Mouse (Mus musculus) embryonic facial prominence, embryonic 14.5 days (tissue): ENCODE measurements at regions not wholly inside any gene's neighbourhood (a gene's known extent, or its start where the extent isn't known, plus 50 kb on each side); places are given as distances from the start of the nearest gene placed in this dataset.

ENCODE experiments used
- ATAC-seq: fragments of 200-750 bp; cut with Nextera tagmentation; 2 replicates; pipeline ENCODE4 v1.8.0; 2017; ENCODE audit warnings: low read depth, moderate number of reproducible peaks, moderate TSS enrichment
- DNase-seq: peaks from one replicate; pipeline ENCODE4 v3.0.0-alpha.2; 2015; ENCODE audit warnings: low spot score
- H3K27ac ChIP-seq: fragments of 300-500 bp; sonication (generic); replicated peaks from 2 replicates; pipeline ENCODE4 v1.5.1; 2014; ENCODE audit warnings: low read depth, mild to moderate bottlenecking, low read length, moderate library complexity
- H3K27me3 ChIP-seq: fragments of 300-500 bp; sonication (generic); replicated peaks from 2 replicates; pipeline ENCODE4 v1.6.1; 2014; ENCODE audit warnings: low read length; ENCODE audit not compliant: control insufficient read depth, insufficient read depth
- H3K36me3 ChIP-seq: fragments of 300-500 bp; sonication (generic); 2 replicates; pipeline ENCODE4 v1.6.1; 2014; ENCODE audit warnings: low read length, mixed read lengths; ENCODE audit not compliant: control insufficient read depth, insufficient read depth
- H3K4me1 ChIP-seq: fragments of 300-500 bp; sonication (generic); 2 replicates; pipeline ENCODE4 v1.6.1; 2014; ENCODE audit warnings: antibody characterized with exemption, low read length; ENCODE audit not compliant: control insufficient read depth, insufficient read depth
- H3K4me2 ChIP-seq: fragments of 300-500 bp; sonication (generic); 2 replicates; pipeline ENCODE4 v1.6.1; 2014; ENCODE audit warnings: low read depth, mild to moderate bottlenecking, low read length, moderate library complexity, mixed read lengths
- H3K4me3 ChIP-seq: fragments of 300-500 bp; sonication (generic); 2 replicates; pipeline ENCODE4 v1.5.1; 2014; ENCODE audit warnings: low read depth, mild to moderate bottlenecking, low read length
- H3K9ac ChIP-seq: fragments of 300-500 bp; sonication (generic); 2 replicates; pipeline ENCODE4 v1.6.1; 2014; ENCODE audit warnings: low read depth, mild to moderate bottlenecking, low read length, moderate library complexity, mixed read lengths
- H3K9me3 ChIP-seq: fragments of 300-500 bp; sonication (generic); 2 replicates; pipeline ENCODE4 v1.6.1; 2016; ENCODE audit warnings: low read length; ENCODE audit not compliant: control insufficient read depth
- WGBS: fragments of 180-500 bp; shearing (Covaris S2); extraction: QIAGEN DNeasy Blood & Tissue Kit; methylation state at CpG from one replicate; pipeline ENCODE4 v1.1.7; 2014; 5-methylcytosine and 5-hydroxymethylcytosine counted together

DNA sequence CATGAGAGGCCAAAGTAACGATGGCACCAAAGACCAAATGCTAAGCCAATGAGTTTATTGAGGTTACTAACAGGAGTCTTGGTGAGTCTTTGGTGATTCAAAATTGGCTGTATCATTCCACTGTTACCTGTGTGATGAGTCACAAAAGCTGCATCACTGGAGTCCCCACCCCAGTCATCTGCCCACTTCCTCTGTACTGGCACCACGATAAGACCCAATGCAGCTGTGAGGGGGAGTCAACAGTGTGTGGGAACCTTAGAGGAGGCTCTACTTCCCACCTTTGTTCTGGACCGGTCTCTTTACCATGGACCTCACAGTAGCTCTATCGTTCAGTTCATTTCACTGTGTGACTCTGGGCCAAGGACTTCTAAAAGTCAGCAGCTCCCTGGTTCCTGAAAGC lies 657.2 kb downstream of the Tmem114 start:
- Histone ChIP-seq H3K4me1 (no peaks in the 10 kb centered on the region), H3K4me2 (no peak overlapping the region), H3K4me3 (no peak overlapping the region), H3K27me3 (no peaks in the 10 kb centered on the region), H3K36me3 (no peaks in the 10 kb centered on the region), H3K27ac (no peak overlapping the region), H3K9me3 (no peaks in the 10 kb centered on the region), H3K9ac (no peak overlapping the region)
- 81% methylated on average over 4 of the region's 4 CpGs for WGBS
- no peak for ATAC-seq
- DNase-seq = no peak

- Histone ChIP-seq H3K9me3 (no peaks in the 10 kb centered on the region), H3K4me3 (no peak overlapping the region), H3K27me3 (no peaks in the 10 kb centered on the region), H3K4me1 (no peaks in the 10 kb centered on the region), H3K9ac (no peak overlapping the region), H3K36me3 (no peaks in the 10 kb centered on the region), H3K27ac (no peak overlapping the region), H3K4me2 (no peak overlapping the region)
- DNase-seq = peak; percentile 61
- WGBS = 18% methylated on average over 6 of the region's 6 CpGs
- ATAC-seq = peak; percentile 65
These were observed 660.6 kb downstream of the Tmem114 start for GRCm38 (mm10) chr16:7764383-7764782.

- WGBS = 82% methylated on average over 2 of the region's 2 CpGs
- no peak overlapping the region for H3K4me2 ChIP-seq
- H3K27ac ChIP-seq = no peak overlapping the region
- no peaks in the 10 kb centered on the region for H3K36me3 ChIP-seq
- no peak overlapping the region for H3K9ac ChIP-seq
- ATAC-seq (no peak), DNase-seq (peak; percentile 17)
- no peaks in the 10 kb centered on the region for H3K9me3 ChIP-seq
- no peaks in the 10 kb centered on the region for H3K27me3 ChIP-seq
- no peak overlapping the region for H3K4me3 ChIP-seq
- H3K4me1 ChIP-seq = no peaks in the 10 kb centered on the region
These were observed 696.8 kb downstream of the Tmem114 start for GRCm38 (mm10) chr16:7728186-7728585.

DNA sequence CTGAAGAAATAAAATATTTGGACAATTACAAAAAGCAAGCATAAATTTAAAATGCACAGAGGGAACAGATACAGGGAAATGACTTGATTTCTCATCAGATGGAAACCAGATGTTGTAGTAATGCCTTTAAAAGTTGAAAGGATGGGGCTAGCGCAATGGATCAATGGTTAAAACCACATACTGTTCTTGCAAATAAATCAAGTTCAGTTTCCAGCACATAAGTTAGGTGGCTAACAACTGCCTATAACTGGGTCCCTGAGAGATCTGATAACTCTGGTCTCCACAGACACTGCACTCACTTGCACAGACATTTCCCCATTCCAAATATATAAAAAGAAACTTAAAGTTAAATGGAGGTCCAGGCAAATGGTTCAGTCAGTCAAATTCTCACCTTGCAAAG lies 699.7 kb downstream of the Tmem114 start:
- DNase-seq = peak; percentile 20
- Histone ChIP-seq H3K4me1 (no peaks in the 10 kb centered on the region), H3K9me3 (no peaks in the 10 kb centered on the region), H3K27me3 (no peaks in the 10 kb centered on the region), H3K9ac (no peak overlapping the region), H3K4me2 (no peak overlapping the region), H3K27ac (no peak overlapping the region), H3K4me3 (no peak overlapping the region), H3K36me3 (no peaks in the 10 kb centered on the region)
- no peak for ATAC-seq
- 54% methylated on average over 1 of the region's 1 CpGs for WGBS

DNA sequence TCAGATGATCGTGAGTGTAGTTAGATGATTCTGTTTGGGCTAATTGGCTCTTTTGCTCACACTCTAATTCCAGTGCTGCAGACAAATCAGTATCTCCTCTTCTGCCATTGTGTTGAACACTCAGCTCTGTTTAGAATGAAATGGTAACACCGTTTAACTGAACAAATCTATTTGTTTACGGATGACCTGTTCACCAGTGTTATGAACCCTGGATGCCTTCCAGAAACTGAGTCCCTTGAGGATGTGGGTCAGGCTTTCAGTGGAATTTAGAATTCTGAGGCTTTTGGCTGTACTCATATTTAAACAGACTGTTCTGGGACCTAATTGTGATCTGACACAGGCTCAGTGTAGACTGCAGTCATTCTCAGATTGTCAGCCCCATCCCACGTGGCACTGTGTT lies 723.5 kb downstream of the Tmem114 start:
- ATAC-seq = no peak
- Histone ChIP-seq H3K4me3 (no peak overlapping the region), H3K27ac (no peak overlapping the region), H3K27me3 (no peaks in the 10 kb centered on the region), H3K4me1 (no peaks in the 10 kb centered on the region), H3K9me3 (no peaks in the 10 kb centered on the region), H3K36me3 (no peaks in the 10 kb centered on the region), H3K4me2 (no peak overlapping the region), H3K9ac (no peak overlapping the region)
- DNase-seq = peak; percentile 38
- WGBS = 46% methylated on average over 4 of the region's 4 CpGs

- H3K4me3 ChIP-seq = no peak overlapping the region
- DNase-seq = no peak
- no peak overlapping the region for H3K9ac ChIP-seq
- no peaks in the 10 kb centered on the region for H3K36me3 ChIP-seq
- no peaks in the 10 kb centered on the region for H3K9me3 ChIP-seq
- no peak overlapping the region for H3K4me2 ChIP-seq
- no peak overlapping the region for H3K27ac ChIP-seq
- H3K4me1 ChIP-seq = no peaks in the 10 kb centered on the region
- no peak for ATAC-seq
- no peaks in the 10 kb centered on the region for H3K27me3 ChIP-seq
These were observed 739.5 kb downstream of the Tmem114 start for GRCm38 (mm10) chr16:7685484-7685883.

GRCm38 (mm10) chr16:7666096-7666495 lies 758.8 kb downstream of the Tmem114 start:
- Histone ChIP-seq H3K27me3 (no peaks in the 10 kb centered on the region), H3K4me2 (no peak overlapping the region), H3K9me3 (0 out of 2 replicates have a peak, but pooled peaks cover 6% of the 10 kb centered on the region), H3K27ac (no peak overlapping the region; the same call in 1 of the 2 replicates), H3K4me3 (no peak overlapping the region), H3K4me1 (no peaks in the 10 kb centered on the region), H3K36me3 (no peaks in the 10 kb centered on the region), H3K9ac (no peak overlapping the region)
- no peak for ATAC-seq
- WGBS = 18% methylated on average over 2 of the region's 2 CpGs
- peak; percentile 61 for DNase-seq

GRCm38 (mm10) chr16:7658133-7658532 lies 766.8 kb downstream of the Tmem114 start:
- Histone ChIP-seq H3K4me2 (no peak overlapping the region), H3K9me3 (no peaks in the 10 kb centered on the region), H3K27ac (no peak overlapping the region), H3K27me3 (no peaks in the 10 kb centered on the region), H3K36me3 (no peaks in the 10 kb centered on the region), H3K4me3 (no peak overlapping the region), H3K4me1 (no peaks in the 10 kb centered on the region), H3K9ac (no peak overlapping the region)
- ATAC-seq (no peak), DNase-seq (no peak)
- 37% methylated on average over 9 of the region's 9 CpGs for WGBS

GRCm38 (mm10) chr16:7654451-7654850 lies 770.5 kb downstream of the Tmem114 start:
- no peaks in the 10 kb centered on the region for H3K4me1 ChIP-seq
- H3K36me3 ChIP-seq = no peaks in the 10 kb centered on the region
- H3K27ac ChIP-seq = no peak overlapping the region
- DNase-seq (no peak), ATAC-seq (no peak)
- no peaks in the 10 kb centered on the region for H3K9me3 ChIP-seq
- 90% methylated on average over 6 of the region's 6 CpGs for WGBS
- no peak overlapping the region for H3K4me2 ChIP-seq
- H3K27me3 ChIP-seq = no peaks in the 10 kb centered on the region
- H3K4me3 ChIP-seq = no peak overlapping the region
- H3K9ac ChIP-seq = no peak overlapping the region
